Mouse (Mus musculus): ENCODE results near the gene Nt5c. TPM values are rescaled to one million over a fixed set of nuclear protein-coding genes. Genes with fewer than 3 reads are reported as not detected.
A peak's percentile ranks its signal among the peaks of the same experiment; 100 is the strongest.
"Not testable (repeated sequence)": the region's sequence is repeated elsewhere in the genome, so short reads cannot be mapped to it uniquely, and the experiment has no call there.

Gene Nt5c
- polyA plus RNA-seq, 1 experiment = 85.8 TPM

DNA sequence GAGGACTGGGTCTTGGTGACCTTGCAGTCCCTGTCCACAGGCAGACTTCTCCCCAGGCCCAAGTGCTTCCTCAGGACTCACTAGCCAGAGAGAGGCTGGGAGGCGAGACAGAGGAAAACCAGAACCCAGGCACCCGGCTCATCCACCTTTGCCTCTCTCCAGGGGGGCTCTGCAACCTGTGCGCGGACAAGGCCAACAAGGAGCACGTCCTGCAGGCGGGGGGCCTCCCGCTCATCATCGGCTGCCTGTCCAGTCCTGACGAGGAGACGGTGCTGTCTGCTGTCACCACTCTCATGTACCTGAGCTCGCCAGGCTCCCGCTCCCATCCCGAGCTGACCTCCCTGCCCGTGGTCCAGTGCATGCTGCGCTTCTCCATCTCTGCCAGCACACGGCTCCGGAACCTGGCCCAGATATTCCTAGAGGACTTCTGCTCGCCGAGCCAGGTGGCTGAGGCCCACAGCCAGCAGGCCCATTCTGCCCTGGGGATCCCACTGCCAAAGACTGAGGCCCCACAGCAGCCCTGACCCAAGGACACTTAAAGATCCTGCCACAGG lies 3.0 kb downstream of the Nt5c start:
- Histone ChIP-seq H3K4me1 (ENCODE audit: control insufficient read depth, insufficient read depth, low read length) (no peaks in the 10 kb centered on the region), H3K27ac (ENCODE audit: insufficient read depth, low read length) (no peak overlapping the region), H3K4me3 (ENCODE audit: insufficient read depth, low read length) (no peak overlapping the region)
- no peak for TF ChIP-seq POLR2A (IDR thresholded peaks at IDR 0.05; ENCODE audit: extremely low read depth, insufficient read depth, low read length)
- TF ChIP-seq CTCF (IDR thresholded peaks at IDR 0.05; ENCODE audit: extremely low read depth, insufficient read depth, low read length) = no peak

GRCm38 (mm10) chr11:115485155-115485554 lies 6.5 kb downstream of the Nt5c start:
- Histone ChIP-seq H3K4me1 (ENCODE audit: control insufficient read depth, insufficient read depth, low read length) (peaks cover 3% of the 10 kb centered on the region), H3K27ac (ENCODE audit: insufficient read depth, low read length) (no peak overlapping the region)
- TF ChIP-seq POLR2A (IDR thresholded peaks at IDR 0.05; ENCODE audit: extremely low read depth, insufficient read depth, low read length) (no peak), CTCF (IDR thresholded peaks at IDR 0.05; ENCODE audit: extremely low read depth, insufficient read depth, low read length) (no peak)

GRCm38 (mm10) chr11:115483726-115484125 lies 7.9 kb downstream of the Nt5c start:
- Histone ChIP-seq H3K27ac (ENCODE audit: insufficient read depth, low read length) (no peak overlapping the region), H3K4me1 (ENCODE audit: control insufficient read depth, insufficient read depth, low read length) (peaks cover 4% of the 10 kb centered on the region), H3K4me3 (ENCODE audit: insufficient read depth, low read length) (no peak overlapping the region)
- TF ChIP-seq POLR2A (IDR thresholded peaks at IDR 0.05; ENCODE audit: extremely low read depth, insufficient read depth, low read length) = no peak
- TF ChIP-seq CTCF (IDR thresholded peaks at IDR 0.05; ENCODE audit: extremely low read depth, insufficient read depth, low read length) = peak; percentile 91

More at GRCm38 (mm10) chr11:115485155-115485554, 6.5 kb downstream of the Nt5c start:
- no peak overlapping the region for H3K4me3 ChIP-seq (ENCODE audit: insufficient read depth, low read length)

- H3K27ac ChIP-seq (ENCODE audit: insufficient read depth, low read length) = no peak overlapping the region
- peaks cover 7% of the 10 kb centered on the region for H3K4me1 ChIP-seq (ENCODE audit: control insufficient read depth, insufficient read depth, low read length)
- no peak overlapping the region for H3K4me3 ChIP-seq (ENCODE audit: insufficient read depth, low read length)
- TF ChIP-seq POLR2A (IDR thresholded peaks at IDR 0.05; ENCODE audit: extremely low read depth, insufficient read depth, low read length) = no peak
Observed at GRCm38 (mm10) chr11:115483278-115483677, 8.4 kb downstream of the Nt5c start.

- Histone ChIP-seq H3K27ac (ENCODE audit: insufficient read depth, low read length) (peak overlapping the region; percentile 91; the same call in 1 of the 2 replicates), H3K4me1 (ENCODE audit: control insufficient read depth, insufficient read depth, low read length) (peaks cover 7% of the 10 kb centered on the region), H3K4me3 (ENCODE audit: insufficient read depth, low read length) (no peak overlapping the region)
- no peak for TF ChIP-seq POLR2A (IDR thresholded peaks at IDR 0.05; ENCODE audit: extremely low read depth, insufficient read depth, low read length)
- TF ChIP-seq CTCF (IDR thresholded peaks at IDR 0.05; ENCODE audit: extremely low read depth, insufficient read depth, low read length) = no peak
Observed at GRCm38 (mm10) chr11:115481553-115482259, 10.0 kb downstream of the Nt5c start.

- Histone ChIP-seq H3K27ac (ENCODE audit: insufficient read depth, low read length) (no peak overlapping the region), H3K4me3 (ENCODE audit: insufficient read depth, low read length) (no peak overlapping the region), H3K4me1 (ENCODE audit: control insufficient read depth, insufficient read depth, low read length) (peaks cover 11% of the 10 kb centered on the region)
- TF ChIP-seq CTCF (IDR thresholded peaks at IDR 0.05; ENCODE audit: extremely low read depth, insufficient read depth, low read length) (no peak), POLR2A (IDR thresholded peaks at IDR 0.05; ENCODE audit: extremely low read depth, insufficient read depth, low read length) (no peak)
Observed at GRCm38 (mm10) chr11:115478296-115478938, 13.2 kb downstream of the Nt5c start.

DNA sequence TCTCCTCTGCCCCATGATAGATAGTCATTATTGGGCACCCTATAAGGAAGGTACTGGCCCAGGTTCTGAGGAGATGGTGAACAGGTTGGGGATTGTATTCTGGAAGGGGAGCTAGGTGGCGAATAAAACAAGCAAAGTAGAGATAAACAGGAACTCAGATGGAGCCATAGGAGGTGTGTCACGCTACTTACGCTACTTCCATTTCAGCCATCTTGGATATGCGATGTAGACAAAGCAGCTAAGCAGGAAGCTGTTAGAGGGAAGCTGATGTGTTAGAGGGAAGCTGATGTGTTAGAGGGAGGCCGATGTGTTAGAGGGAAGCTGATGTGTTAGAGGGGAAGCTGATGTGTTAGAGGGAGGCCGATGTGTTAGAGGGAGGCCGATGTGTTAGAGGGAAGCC lies 14.3 kb downstream of the Nt5c start:
- not testable (repeated sequence) for H3K4me3 ChIP-seq (ENCODE audit: insufficient read depth, low read length); H3K27ac ChIP-seq (ENCODE audit: insufficient read depth, low read length)
- H3K4me1 ChIP-seq (ENCODE audit: control insufficient read depth, insufficient read depth, low read length) = peaks cover 12% of the 10 kb centered on the region

- peak overlapping the region; percentile 54; the same call in 1 of the 2 replicates for H3K4me3 ChIP-seq (ENCODE audit: insufficient read depth, low read length)
- H3K27ac ChIP-seq (ENCODE audit: insufficient read depth, low read length) = not testable (repeated sequence)
- peaks cover 12% of the 10 kb centered on the region for H3K4me1 ChIP-seq (ENCODE audit: control insufficient read depth, insufficient read depth, low read length)
Observed at GRCm38 (mm10) chr11:115476630-115477029, 15.0 kb downstream of the Nt5c start.

DNA sequence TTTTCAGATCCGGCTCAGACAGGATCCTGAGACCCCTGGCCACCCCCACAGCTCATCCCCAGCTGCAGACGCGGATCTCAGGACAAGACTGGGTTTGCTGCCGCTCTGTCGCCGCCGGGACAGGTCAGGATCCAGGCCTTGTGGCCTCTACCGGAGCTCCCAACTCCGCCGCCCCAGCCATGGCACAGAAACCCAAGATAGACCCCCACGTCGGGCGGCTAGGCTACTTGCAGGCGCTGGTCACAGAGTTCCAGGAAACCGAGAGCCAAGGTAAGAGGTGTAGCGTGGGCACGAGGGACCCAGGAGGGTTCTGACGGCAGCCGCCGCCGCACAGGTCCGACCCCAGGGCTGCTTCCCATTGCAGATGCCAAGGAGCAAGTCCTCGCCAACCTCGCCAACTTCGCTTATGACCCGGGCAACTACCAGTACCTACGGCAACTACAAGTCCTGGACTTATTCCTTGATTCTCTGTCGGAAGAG lies 15.9 kb downstream of the Nt5c start:
- peak overlapping the region; percentile 54 for H3K4me3 ChIP-seq (ENCODE audit: insufficient read depth, low read length)
- peaks cover 9% of the 10 kb centered on the region for H3K4me1 ChIP-seq (ENCODE audit: control insufficient read depth, insufficient read depth, low read length)
- H3K27ac ChIP-seq (ENCODE audit: insufficient read depth, low read length) = no peak overlapping the region
- no peak for TF ChIP-seq POLR2A (IDR thresholded peaks at IDR 0.05; ENCODE audit: extremely low read depth, insufficient read depth, low read length)
- TF ChIP-seq CTCF (IDR thresholded peaks at IDR 0.05; ENCODE audit: extremely low read depth, insufficient read depth, low read length) = no peak
